Mouse (Mus musculus): ENCODE results near the gene Atp1a3. TPM values are rescaled to one million over a fixed set of nuclear protein-coding genes. Genes with fewer than 3 reads are reported as not detected.
A peak's percentile ranks its signal among the peaks of the same experiment; 100 is the strongest.
"Not testable (repeated sequence)": the region's sequence is repeated elsewhere in the genome, so short reads cannot be mapped to it uniquely, and the experiment has no call there.

Gene Atp1a3
- total RNA-seq (2015; ENCODE audit: low replicate concordance) (5.4 and 15.1 TPM in 2 replicates), total RNA-seq (2017; ENCODE audit: low replicate concordance) (3.3 TPM in 1 of 2 replicates, not detected in the other)

DNA sequence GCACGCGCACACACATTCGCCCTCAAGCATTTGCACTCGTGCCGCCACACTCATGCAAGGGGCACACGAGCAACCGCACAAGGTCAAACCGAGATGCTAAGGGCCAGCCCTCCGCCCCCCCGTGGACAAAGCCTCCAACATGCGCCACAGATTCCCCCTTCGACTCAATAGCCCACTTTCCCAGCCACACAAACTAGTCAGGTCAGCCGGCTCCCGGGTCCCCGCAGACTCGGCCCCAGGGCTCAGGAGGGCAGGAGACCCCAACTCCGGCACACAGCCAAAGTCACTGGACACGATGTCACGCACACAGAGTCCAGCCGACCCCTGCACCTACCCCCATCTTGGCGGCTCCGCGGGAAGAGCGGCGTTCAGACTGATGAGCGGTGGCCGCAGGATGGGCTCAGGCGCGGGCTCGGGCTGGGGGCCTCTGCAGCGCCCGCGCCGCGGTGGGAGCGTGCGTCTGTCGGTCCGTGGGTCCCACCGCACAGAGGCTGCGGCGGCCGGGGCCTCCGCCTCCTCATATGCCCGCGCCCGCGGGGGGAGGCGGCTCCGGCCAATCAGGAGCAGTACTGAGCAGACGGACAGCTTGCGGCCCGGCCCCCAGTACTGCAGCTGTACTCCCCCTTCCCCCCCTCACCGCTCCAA, at the start of gene Atp1a3:
Gene Atp1a3, minus strand, starts transcription at position 538 of the 645 bp plus-strand sequence.
- no peak for ATAC-seq (replicated peaks; ENCODE audit: low FRiP score, poor library complexity, severe bottlenecking)

DNA sequence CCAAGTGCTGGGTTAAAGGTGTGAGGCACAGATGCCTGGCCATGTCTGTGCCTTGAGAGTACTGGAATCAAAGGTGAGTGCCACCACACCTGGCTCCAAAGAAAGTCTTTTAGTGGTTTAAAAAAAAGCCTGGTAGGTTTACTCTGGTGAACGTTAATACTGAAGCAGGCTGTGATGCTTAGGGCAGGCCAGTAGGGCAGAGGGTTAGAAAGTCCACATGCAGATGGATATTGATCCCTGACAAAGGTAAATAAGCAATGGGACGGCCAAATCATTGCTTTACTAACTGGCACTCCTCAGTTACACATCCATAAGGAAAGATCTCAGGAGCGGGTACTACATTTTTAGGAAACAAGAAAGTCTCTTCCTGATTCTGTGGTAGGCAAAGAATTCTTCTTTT, 46.8 kb upstream of the Atp1a3 start:
- no peak for ATAC-seq (replicated peaks; ENCODE audit: low FRiP score, poor library complexity, severe bottlenecking)

DNA sequence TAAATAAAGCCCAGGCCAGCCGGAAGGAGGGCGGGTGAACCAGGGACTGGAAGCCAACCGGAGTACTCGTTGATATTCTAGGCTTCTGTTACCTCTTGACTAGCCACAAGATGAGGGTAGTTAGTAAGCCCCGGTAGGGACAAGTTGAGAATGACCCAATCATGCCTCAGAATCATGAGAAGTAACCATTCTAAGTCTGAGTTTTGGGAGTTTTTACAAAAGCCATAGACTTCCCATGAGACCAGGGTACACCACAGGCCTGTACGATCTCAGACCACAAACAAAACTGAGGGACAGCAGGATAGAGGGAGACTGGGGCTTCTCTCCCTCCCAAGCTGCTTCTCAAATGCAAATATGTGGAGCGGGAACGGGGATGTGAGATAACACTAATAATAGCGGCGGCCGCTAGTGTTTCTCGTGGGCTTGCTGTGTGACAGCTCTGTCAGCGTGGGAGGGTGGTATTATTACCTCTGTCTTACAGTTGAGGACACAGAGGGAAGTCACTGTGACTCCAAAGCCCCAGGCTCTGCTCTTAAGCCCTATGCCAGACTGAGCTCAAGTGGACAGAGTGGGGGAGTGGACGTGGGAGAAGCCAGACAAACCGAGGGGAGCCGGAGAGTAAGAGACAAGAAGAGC, 43.7 kb upstream of the Atp1a3 start:
- no peak for ATAC-seq (replicated peaks; ENCODE audit: low FRiP score, poor library complexity, severe bottlenecking)

DNA sequence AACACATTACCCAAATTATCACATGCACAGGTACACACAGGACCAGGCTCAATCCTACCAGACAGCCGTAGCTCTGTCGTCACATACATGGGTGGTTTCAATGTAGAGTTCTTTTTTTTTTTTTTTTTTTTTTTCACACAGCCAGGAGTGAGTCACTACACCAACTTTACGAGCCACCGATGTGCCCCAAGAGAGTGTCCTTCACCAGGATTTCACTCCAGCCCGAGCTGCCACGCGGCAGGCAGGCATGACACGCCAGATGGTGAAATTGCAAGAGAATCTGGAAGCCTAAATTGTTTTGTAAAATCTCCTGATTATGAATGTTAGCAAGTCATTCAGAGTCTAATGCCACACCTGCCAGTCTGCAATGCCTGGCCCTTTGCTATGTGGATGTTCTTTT, 41.6 kb upstream of the Atp1a3 start:
- no peak for ATAC-seq (replicated peaks; ENCODE audit: low FRiP score, poor library complexity, severe bottlenecking)

DNA sequence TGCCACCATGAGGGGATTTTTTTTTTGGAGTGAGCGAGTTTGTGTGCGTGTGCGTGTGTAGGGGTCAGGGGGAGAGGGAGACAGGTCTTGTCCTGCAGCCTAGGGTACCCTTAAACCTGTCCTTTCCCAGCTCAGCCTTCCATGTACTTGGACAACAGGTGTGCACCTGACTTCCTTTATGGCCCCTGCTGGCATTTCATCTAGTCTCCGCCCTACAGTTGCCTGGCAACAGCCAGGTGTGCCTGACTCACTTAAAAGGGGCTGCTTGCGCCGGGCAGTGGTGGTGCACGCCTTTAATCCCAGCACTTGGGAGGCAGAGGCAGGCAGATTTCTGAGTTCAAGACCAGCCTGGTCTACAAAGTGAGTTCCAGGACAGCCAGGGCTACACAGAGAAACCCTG, 38.8 kb upstream of the Atp1a3 start:
- ATAC-seq (replicated peaks; ENCODE audit: low FRiP score, poor library complexity, severe bottlenecking): not testable (repeated sequence)

DNA sequence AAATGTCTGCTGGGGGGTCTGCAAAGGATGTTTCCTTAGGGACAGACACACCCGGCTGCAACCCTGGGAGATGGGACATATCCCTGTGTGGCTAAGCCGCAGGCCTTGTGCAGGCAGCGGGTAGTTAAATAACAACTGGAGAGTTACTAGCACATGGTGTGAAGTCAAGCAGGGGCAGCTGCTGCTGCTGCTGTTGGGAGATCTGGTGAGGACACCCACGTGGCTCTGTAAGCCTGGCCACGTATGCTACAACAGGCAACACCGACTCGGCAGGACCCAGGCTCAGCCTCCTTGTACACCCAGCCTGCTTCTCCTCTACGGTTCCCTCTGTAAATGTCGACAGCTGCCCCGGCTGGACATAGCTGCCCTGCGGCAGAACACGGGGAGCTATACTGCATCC, 36.2 kb upstream of the Atp1a3 start:
- ATAC-seq (replicated peaks; ENCODE audit: low FRiP score, poor library complexity, severe bottlenecking): no peak

DNA sequence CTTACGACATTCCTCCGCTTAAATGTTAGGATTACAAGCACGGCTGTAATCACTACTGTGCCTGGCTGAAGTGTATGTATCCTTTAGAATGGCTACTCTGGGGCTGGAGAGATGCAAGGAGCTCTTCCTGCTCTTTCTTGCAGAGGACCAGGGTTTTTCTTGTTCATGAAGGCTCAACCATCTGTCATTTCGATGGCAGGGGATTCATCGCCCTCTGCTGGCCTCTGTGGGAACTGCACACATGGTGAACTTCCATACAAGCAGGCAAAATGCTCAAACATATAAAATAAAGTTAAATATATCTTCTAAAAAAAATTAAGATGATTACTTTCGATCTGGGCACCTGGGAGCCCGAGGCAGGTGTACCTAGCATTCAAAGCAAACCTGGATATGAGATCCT, 30.2 kb upstream of the Atp1a3 start:
- ATAC-seq (replicated peaks; ENCODE audit: low FRiP score, poor library complexity, severe bottlenecking): 0 out of 2 replicates have a peak, but pooled peaks have one; percentile 71

DNA sequence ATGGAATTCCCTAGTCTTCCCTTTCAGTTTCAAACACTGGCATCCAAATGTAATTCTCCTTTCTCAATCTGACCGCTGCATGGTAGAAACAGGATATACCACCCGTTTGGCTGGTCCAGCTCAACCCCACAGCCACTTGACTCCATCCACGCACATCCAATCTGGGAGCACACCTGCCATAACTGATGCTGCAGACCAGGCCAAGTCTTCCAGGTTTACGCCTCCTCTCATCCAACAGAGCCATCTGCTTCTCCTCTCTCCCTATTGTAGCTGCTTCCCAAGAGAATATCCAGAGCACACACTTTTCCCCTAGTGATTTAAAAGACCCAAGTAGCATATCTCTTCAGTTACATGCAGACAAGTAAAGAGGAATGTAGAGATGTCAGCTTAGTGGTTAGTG, 29.0 kb upstream of the Atp1a3 start:
- ATAC-seq (replicated peaks; ENCODE audit: low FRiP score, poor library complexity, severe bottlenecking): no peak

DNA sequence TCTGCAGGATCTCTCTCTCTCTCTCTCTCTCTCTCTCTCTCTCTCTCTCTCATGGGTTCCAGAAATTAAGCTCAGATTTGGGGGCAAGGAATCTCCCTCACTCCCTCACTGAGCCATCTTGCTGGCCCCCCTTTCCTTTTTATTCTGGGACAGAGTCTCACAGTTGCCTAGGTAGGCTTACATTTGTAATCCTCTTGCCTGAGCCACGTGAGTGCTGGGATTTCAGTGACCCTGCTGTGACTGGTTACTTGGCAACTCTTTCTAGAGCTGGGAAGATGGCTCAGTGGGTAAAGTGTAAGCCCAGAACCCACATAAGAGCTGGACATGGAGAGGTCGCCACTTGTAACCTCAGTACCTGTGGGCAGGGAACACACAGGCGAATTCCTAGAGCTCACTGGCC, 25.8 kb upstream of the Atp1a3 start:
- no peak for ATAC-seq (replicated peaks; ENCODE audit: low FRiP score, poor library complexity, severe bottlenecking)

DNA sequence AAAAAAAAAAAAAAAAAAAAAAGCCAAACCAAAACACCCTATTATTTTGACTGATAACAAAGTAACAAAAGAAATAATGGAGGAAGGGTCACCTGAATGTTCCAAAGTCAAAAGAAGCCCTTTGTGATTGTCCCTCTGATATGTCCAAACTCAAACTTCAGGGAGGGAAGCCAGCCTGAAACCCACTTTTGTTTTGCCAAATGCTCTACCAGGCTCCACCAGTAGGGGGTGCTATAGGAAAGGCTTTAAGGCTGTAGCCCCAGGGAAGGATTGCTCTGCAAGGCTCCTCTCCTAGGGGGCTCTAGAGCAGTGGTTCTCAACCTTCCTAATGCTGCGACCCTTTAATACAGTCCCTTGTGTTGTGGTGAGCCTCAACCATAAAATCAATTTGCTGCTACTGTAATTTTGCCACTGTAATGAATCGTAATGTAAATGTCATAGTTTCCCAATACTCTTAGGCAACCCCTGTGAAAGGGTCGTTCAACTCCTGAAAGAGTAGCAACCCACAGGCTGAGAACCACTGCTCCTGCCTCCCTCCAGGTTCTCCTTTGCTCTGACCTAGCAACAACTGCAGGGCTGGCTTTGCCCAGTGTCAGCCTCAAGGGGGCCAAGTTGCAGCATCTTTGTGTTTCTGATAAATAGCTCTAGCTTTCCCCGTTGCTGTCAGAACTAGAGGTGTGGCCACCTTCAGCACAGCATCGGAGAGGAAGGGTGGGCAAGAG, 24.4 kb upstream of the Atp1a3 start:
- ATAC-seq (replicated peaks; ENCODE audit: low FRiP score, poor library complexity, severe bottlenecking): peak; percentile 51; the same call in 1 of the 2 replicates

DNA sequence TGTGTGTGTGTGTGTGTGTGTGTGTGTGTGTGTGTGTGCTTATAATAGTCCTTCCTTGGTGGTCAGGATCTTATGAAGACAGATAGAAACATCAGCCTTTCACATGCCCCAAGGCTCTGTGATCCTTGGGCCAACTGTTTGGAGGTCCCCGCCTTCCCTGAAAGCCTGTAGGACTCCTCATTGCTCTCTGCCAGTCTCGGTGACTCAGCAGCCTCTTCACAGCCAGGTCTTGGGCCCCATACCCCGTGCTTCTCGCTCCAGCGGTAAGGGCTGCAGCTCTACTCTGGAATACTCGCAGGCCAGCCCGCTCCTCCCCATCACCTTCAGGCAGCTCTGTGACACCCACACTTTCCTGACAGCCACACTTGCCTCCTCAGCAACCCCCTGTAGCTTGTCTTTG, 20.7 kb upstream of the Atp1a3 start:
- ATAC-seq (replicated peaks; ENCODE audit: low FRiP score, poor library complexity, severe bottlenecking): no peak

DNA sequence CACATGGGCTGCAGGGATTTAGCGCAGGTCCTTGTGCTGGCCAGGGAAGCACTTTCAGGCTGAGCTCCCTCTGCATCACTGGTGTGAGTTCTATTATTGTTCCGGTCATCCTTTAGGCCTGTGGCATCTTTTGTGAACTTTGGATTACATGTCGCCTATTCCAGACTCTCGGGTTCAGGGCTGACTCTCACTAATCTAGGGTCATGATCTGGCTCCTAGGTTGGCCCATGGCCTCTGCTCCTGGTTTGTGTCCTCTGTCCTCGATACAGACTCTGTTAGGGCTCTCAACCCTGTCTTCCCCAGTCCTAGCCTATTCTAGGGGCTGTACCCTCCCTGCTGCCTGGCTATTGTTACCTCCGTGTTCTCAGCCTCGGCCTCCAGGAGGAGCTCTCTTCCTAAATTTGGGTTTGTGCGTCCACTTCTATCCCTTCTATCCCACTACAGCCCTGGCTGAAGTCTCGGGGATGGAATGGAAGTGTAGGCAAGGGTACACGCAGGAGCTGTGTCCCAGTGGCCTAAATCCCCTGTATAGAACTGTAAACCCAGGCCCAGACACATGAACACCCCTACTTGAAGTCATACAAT, 20.2 kb upstream of the Atp1a3 start:
- no peak for ATAC-seq (replicated peaks; ENCODE audit: low FRiP score, poor library complexity, severe bottlenecking)

DNA sequence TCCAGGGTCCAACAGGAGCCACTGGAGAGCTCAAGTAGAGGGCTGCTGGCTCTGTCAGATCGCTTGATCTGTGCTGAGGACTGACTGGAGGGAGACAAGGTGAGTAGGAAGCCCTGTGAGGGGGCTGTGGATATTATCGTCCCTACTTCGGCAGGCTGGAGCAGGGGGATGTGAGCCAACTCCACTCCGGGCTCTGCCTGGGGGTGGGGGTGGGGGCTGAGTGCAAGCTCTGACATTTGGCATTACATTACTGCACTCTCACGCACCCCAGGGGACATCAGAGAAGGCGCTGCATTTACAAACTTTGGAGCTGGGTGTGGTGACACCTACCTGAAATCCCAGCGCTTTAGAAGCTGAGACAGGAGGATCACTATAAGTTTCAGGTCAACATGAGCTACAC, 5.8 kb upstream of the Atp1a3 start:
- ATAC-seq (replicated peaks; ENCODE audit: low FRiP score, poor library complexity, severe bottlenecking): no peak

DNA sequence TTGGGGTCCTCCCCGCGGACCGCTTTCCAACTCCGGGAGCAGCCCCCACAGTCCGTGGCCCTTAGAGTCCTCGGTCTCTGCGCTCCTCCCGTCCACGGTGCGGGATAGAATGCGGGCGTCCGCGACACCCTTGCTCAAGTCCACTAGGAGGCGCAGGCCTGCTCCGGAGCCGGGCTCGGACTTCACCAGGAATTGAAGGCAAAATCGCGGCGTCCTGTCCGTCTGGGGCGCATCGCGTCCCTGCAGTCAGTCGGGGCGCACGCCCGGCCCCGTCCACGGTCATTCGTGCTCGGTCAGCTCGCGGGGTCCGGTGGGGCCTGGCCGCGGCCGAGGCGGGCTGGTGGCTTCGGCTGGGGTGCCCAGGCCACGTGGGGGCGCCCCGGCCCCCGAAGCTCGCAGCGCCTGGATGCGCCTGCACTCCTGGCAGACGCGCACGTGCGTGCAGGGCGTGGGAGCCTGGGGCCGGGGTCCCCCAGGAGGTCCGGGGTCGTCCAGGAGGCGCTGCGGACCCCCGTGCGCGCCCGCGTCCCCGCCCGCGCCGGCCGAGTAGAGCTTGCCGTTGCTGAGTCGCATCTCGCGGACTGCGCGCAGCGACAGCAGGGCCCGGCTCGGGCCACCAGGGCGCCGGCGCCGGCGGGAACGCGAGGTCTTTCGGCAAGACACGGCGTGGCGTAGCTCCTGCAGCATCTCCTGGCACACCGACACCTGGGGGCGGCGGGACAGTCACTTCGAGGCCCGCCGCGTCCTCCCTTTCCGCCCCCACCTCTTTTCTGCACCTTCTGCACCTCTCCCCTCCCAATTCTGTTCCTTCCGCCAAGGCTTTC, 4.5 kb upstream of the Atp1a3 start:
- ATAC-seq (replicated peaks; ENCODE audit: low FRiP score, poor library complexity, severe bottlenecking): no peak

DNA sequence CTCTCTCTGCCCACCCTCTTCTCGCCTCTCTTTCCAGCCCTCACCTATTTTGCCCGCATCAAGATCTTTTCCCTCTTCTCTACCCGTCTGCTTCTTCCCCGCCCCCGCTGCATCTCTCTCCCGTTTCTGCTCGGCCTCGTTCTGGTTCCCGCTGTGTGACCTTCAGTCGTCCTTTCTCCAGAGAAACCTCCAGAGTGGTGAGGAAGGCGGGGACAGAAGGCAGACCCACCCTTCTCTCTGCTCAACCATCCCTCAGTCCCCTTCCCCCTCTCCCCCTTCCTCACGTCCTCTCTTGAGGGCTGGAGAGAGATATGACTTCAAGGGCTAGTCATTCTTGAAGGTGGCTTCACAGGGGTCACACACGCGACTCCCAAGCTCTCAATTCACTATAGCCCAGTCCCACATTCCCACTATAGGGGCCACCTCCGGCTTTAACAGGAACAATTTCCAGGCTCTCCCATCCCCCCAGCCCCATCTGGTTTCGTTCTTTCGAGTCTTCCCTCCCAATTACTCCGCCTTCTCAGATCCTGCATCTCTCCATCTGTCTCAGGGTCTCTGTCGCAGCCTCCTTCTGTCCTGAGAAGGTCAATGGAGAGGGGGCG, 3.4 kb upstream of the Atp1a3 start:
- no peak for ATAC-seq (replicated peaks; ENCODE audit: low FRiP score, poor library complexity, severe bottlenecking)

DNA sequence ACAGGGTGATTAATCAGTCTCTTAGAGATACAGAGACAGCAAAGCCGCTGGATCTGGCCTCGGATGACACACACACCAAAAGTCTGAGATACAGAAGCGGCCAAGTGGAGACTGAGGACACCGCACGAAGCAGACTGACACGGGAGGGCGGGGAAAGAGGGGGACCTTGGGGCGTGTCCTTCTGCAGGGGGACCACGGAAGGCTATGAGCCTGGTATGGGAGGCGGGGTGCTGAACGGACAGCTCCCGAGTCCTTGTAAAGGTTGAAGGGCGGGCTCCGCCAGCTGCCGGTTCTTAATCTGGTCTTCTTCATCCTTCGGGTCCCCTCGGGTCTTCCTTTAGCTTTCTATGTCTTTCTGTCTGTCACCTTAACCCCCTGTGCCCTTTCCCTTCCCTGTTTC, 2.9 kb upstream of the Atp1a3 start:
- no peak for ATAC-seq (replicated peaks; ENCODE audit: low FRiP score, poor library complexity, severe bottlenecking)

DNA sequence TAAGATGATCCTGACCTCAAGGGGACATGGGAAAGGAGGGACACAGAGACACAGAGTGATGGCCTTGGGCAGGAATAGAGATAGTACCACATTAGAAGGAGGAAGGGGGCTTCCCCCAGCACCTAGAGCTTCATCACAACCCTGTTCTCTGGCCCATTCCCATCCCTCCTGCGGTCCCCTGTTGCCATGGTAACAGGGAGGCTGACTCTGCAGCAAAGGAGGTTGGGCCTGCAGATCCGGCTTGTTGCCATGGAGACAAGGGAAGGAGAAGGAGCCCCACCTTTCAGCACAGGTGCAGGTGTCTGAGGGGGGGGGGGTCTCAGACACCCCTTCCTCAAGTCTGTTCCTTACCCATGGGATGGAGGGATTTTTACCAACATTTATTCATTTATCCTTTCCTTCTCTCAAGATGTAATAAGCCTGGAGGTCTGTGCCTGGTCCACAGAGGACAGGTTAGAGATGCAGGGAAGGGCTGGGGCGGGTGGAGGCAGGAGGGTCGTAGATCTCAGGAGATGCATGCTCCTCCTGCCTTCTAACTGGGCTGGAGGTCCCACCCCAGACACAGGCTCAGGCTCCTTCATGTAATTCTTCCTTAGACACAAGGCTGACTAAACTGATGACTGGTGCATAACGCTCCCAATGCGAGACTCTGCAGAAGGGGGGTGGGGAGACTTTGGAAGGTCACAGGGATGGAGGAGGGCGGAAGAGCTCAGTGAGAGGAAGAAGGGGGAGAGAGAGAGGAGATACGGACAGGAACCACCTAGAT, 2.0 kb upstream of the Atp1a3 start:
- ATAC-seq (replicated peaks; ENCODE audit: low FRiP score, poor library complexity, severe bottlenecking): no peak

DNA sequence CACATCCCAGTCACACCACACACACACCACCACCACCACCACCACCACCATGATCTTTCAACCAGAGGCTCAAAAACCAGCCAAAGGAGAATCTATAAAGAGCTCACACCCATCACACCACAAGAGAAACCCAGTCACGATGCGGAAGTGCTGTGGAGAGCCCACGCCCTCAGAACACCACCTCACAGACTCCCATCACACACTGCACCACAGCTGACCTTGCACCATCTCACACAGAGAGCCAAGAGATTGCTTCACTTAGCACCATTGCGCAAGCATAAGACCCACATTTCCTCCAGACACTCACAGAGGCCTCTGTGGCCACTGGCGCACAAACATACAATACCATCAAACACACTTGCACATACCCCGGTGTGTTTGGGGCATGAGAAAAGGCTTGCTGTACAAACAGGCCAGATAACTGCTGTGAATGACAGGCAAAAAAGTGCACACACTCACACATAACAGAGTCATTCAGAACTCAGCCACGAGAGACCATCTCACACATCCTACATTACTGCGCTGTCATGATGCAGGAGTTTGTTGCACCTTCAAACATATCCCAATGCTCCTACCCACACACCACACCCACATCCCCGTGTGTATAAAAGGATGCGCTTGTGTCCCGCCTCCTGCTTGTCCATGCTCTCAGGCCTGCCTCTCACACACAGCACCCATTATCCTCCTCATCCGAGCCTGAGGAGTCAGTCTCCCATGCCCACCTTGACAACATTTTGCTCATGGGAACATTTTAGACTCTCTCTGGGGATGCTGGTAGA, 1.0 kb upstream of the Atp1a3 start:
- no peak for ATAC-seq (replicated peaks; ENCODE audit: low FRiP score, poor library complexity, severe bottlenecking)

Data from erythroid progenitor cell, adult 5-6 weeks (primary cell).